Mouse (Mus musculus) thymus, adult 18-20 months (tissue): ENCODE results near the gene Itgb3bp.
A peak's percentile ranks its signal among the peaks of the same experiment; 100 is the strongest.

Source experiments
- DNase-seq, 2 experiments: peaks; one replicate each; pipeline ENCODE4 v3.0.0; 2022; ENCODE audit warnings: mixed read lengths in 2 of 2

The Itgb3bp gene

GRCm38 (mm10) chr4:99931807-99932206 lies 2.2 kb upstream of the Itgb3bp start:
- no peak for DNase-seq

- no peak for DNase-seq
Observed at GRCm38 (mm10) chr4:99931240-99931580, 1.6 kb upstream of the Itgb3bp start.

GRCm38 (mm10) chr4:99930518-99931239 lies 1.1 kb upstream of the Itgb3bp start:
- DNase-seq = no peak

- peak; percentile 61 to 65 for DNase-seq
Observed at GRCm38 (mm10) chr4:99929149-99929612, 432 bp downstream of the Itgb3bp start, which contains the start of gene Pgm1. TSS of gene Pgm1 (plus strand) at chr4:99929414.

- DNase-seq = no peak
Observed at GRCm38 (mm10) chr4:99928521-99928920, 1.1 kb downstream of the Itgb3bp start.

GRCm38 (mm10) chr4:99926380-99926779 lies 3.2 kb downstream of the Itgb3bp start:
- no peak for DNase-seq

GRCm38 (mm10) chr4:99913894-99914451 lies 15.6 kb downstream of the Itgb3bp start:
- DNase-seq = no peak

GRCm38 (mm10) chr4:99882405-99882804 lies 47.2 kb downstream of the Itgb3bp start:
- no peak for DNase-seq

- DNase-seq = no peak
Observed at GRCm38 (mm10) chr4:99881882-99882281, 47.7 kb downstream of the Itgb3bp start.

GRCm38 (mm10) chr4:99829094-99830073 lies 100.2 kb downstream of the Itgb3bp start, which contains the start of gene Efcab7:
TSS of gene Efcab7 (plus strand) at chr4:99829198.
- DNase-seq = peak; percentile 56 to 70

- no peak for DNase-seq
Observed at GRCm38 (mm10) chr4:99828739-99829093, 100.9 kb downstream of the Itgb3bp start.

GRCm38 (mm10) chr4:99828337-99828736 lies 101.3 kb downstream of the Itgb3bp start:
- DNase-seq = no peak

- DNase-seq = no peak
Observed at GRCm38 (mm10) chr4:99816697-99817460, 112.7 kb downstream of the Itgb3bp start.

- no peak for DNase-seq
Observed at GRCm38 (mm10) chr4:99792365-99792764, 137.2 kb downstream of the Itgb3bp start.

GRCm38 (mm10) chr4:99773041-99773440 lies 156.6 kb downstream of the Itgb3bp start:
- DNase-seq = no peak

GRCm38 (mm10) chr4:99770555-99770954 lies 159.1 kb downstream of the Itgb3bp start:
- no peak for DNase-seq

GRCm38 (mm10) chr4:99766753-99767152 lies 162.9 kb downstream of the Itgb3bp start:
- no peak for DNase-seq

GRCm38 (mm10) chr4:99766303-99766702 lies 163.3 kb downstream of the Itgb3bp start:
- DNase-seq = no peak

GRCm38 (mm10) chr4:99752426-99752825 lies 177.2 kb downstream of the Itgb3bp start:
- DNase-seq = no peak

- DNase-seq = no peak
Observed at GRCm38 (mm10) chr4:99739836-99740235, 189.8 kb downstream of the Itgb3bp start.

GRCm38 (mm10) chr4:99725914-99726451 lies 203.6 kb downstream of the Itgb3bp start:
- no peak for DNase-seq

GRCm38 (mm10) chr4:99724331-99724730 lies 205.3 kb downstream of the Itgb3bp start:
- no peak for DNase-seq
